Mouse (Mus musculus): ENCODE data around the gene Sema3b. TPM values are rescaled to one million over a fixed set of nuclear protein-coding genes. Genes with fewer than 3 reads are reported as not detected.
"Not testable (repeated sequence)": the region's sequence is repeated elsewhere in the genome, so short reads cannot be mapped to it uniquely, and the experiment has no call there.

Gene Sema3b
- total RNA-seq, 2 experiments from 2014 or later: 11.2 to 17.9 TPM

DNA sequence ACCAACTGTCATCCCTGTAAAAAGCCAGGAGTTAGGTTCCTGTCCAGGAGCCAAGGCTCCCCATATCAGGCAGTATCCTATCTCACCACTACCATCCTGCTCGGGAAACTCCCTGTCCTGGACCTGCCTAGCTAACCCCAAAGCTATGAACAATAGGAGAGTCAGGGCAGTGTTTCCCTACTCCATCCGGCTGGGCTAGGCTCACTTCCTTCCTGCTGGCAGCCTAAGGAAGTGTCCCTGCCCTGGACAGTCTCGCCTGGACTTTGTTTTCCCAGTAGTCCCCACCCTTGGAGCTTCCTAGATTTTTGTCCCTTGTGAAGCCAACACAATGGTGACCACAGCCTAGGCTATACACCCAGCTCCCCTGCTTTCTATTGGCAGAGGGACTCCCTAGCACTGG is 42.2 kb downstream of the Sema3b start:
- peak overlapping the region; percentile 94 for H3K27ac ChIP-seq
- DNase-seq: no peak
- intact Hi-C loops (cut with DNase I): loop anchor here (2.0 kb wide), 1 partner anchor 46 kb away; no protein-coding TSS in a partner anchor
- peak overlapping the region; percentile 71 for H3K4me3 ChIP-seq
- no peak for TF ChIP-seq CTCF (IDR thresholded peaks at IDR 0.05)

GRCm38 (mm10) chr9:107566041-107566709 is 42.9 kb downstream of the Sema3b start:
- peak; percentile 89 for DNase-seq
- peak overlapping the region; percentile 62 for H3K4me3 ChIP-seq
- TF ChIP-seq CTCF (IDR thresholded peaks at IDR 0.05): peak; percentile 98
- H3K27ac ChIP-seq: peak overlapping the region; percentile 94
- intact Hi-C loops (cut with DNase I): loop anchor here (2.0 kb wide), 1 partner anchor 47 kb away; no protein-coding TSS in a partner anchor

DNA sequence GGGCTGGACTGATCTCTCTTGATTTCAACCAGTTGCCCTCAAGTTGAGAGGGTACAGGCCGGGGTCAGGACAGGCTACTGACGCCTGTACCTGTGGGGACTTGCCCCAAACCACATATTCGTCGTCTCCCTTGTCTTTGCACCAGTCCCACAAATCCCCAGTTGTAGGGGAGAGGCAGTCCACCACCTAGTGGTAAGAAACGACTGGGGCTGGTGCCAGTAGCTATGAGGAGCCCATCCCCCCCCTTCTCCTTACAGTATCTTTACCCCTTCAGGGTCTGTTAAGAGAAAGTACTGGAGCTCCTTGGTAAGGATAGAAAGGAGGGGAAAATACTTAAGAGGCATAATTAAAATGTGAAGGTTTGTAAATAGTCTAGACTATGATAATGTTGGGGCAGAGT is 43.5 kb downstream of the Sema3b start:
- intact Hi-C loops (cut with DNase I); DNase-seq: not testable (repeated sequence)
- H3K27ac ChIP-seq: peak overlapping the region; percentile 94
- peak overlapping the region; percentile 62 for H3K4me3 ChIP-seq

DNA sequence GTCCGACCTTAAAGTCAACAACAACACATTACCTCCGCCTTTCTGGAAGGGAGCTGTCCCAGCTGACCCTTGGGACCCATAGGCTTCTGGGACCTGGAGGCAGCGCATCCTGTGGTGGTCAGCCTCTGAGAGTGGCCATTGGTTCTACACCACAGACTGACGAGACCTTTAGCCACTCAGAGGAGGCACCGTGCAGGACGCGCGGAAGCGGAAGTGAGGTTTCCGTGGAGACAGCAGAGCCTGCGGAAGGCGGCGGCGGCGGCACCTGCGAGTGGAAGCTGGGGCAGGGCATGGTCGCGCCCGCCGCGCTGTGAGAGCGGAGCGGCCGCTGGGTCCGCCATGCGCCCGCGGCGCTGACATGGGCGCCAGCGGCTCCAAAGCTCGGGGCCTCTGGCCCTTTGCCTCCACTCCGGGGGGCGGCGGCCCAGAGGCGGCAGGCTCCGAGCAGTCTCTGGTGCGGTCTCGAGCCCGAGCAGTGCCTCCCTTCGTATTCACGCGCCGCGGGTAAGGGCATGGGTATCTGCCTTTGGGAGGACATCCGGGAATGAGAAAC is 45.9 kb downstream of the Sema3b start, which contains the start of gene Tusc2:
Tusc2 (plus strand) TSS at position 227 of the 553 bp plus-strand sequence.
- peak within 1 kb of the TSS; percentile 94 for H3K27ac ChIP-seq
- intact Hi-C loops (cut with DNase I): no loop called here
- no peak for TF ChIP-seq CTCF (IDR thresholded peaks at IDR 0.05)
- H3K4me3 ChIP-seq: peak within 1 kb of the TSS; percentile 84
- peak; percentile 96 for DNase-seq

GRCm38 (mm10) chr9:107556346-107556745 is 52.7 kb downstream of the Sema3b start:
- no peak for TF ChIP-seq CTCF (IDR thresholded peaks at IDR 0.05)
- intact Hi-C loops (cut with DNase I): no loop called here
- Histone ChIP-seq H3K27ac (peak overlapping the region; percentile 99), H3K4me3 (peak overlapping the region; percentile 89)
- no peak for DNase-seq

- no peak for TF ChIP-seq CTCF (IDR thresholded peaks at IDR 0.05)
- H3K4me3 ChIP-seq: peak overlapping the region; percentile 89
- intact Hi-C loops (cut with DNase I): no loop called here
- H3K27ac ChIP-seq: peak overlapping the region; percentile 99
- no peak for DNase-seq
Measured at GRCm38 (mm10) chr9:107555701-107556100, 53.3 kb downstream of the Sema3b start.

GRCm38 (mm10) chr9:107555031-107555457 is 54.0 kb downstream of the Sema3b start:
- intact Hi-C loops (cut with DNase I): no loop called here

GRCm38 (mm10) chr9:107554319-107554825 is 54.7 kb downstream of the Sema3b start:
- TF ChIP-seq CTCF (IDR thresholded peaks at IDR 0.05): no peak
- DNase-seq: peak; percentile 97
- Histone ChIP-seq H3K27ac (peak overlapping the region; percentile 99), H3K4me3 (peak overlapping the region; percentile 89)
- intact Hi-C loops (cut with DNase I): no loop called here

More at GRCm38 (mm10) chr9:107555031-107555457, 54.0 kb downstream of the Sema3b start:
- Histone ChIP-seq H3K4me3 (peak overlapping the region; percentile 89), H3K27ac (peak overlapping the region; percentile 99)
- peak; percentile 79 for DNase-seq
- no peak for TF ChIP-seq CTCF (IDR thresholded peaks at IDR 0.05)

DNA sequence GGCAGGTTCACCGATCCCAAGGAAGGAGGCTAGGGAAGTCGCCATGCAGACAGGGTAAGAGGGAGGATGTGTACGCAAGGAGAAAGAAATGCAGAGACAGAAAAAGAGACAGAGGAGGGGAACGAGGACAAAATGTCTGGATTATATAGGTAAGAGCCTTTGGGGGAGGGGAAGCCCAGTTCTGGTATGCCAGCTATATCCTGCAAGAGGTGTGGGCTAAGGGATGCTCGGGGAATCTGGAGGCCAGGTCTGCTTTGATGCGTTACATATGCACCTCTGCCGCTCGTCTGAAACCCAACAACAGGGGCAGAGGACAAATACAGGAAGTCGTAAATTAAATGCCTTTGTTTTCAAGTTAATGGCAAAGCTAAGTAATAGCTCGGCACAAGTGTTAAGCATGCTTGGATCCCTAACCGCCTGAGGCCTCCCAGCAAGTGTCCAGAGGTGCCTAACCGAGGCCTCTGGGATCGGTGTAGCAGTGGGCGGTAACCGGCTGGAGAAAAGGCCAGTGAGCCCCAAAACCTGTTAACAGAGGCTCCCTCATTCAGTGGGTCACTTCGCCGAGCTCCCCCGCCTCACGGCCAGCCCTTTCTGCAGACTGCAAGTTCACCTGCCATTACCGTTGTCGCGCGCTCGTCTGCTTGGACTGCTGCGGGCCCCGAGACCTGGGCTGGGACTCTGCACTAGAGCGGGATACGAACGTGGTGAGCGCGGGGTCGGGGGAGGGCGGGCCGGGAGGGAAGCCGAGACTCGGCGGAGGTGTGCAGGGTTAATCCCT is 55.3 kb downstream of the Sema3b start:
- intact Hi-C loops (cut with DNase I): no loop called here
- peak overlapping the region; percentile 99 for H3K27ac ChIP-seq
- DNase-seq: no peak
- TF ChIP-seq CTCF (IDR thresholded peaks at IDR 0.05): no peak
- H3K4me3 ChIP-seq: peak overlapping the region; percentile 89

DNA sequence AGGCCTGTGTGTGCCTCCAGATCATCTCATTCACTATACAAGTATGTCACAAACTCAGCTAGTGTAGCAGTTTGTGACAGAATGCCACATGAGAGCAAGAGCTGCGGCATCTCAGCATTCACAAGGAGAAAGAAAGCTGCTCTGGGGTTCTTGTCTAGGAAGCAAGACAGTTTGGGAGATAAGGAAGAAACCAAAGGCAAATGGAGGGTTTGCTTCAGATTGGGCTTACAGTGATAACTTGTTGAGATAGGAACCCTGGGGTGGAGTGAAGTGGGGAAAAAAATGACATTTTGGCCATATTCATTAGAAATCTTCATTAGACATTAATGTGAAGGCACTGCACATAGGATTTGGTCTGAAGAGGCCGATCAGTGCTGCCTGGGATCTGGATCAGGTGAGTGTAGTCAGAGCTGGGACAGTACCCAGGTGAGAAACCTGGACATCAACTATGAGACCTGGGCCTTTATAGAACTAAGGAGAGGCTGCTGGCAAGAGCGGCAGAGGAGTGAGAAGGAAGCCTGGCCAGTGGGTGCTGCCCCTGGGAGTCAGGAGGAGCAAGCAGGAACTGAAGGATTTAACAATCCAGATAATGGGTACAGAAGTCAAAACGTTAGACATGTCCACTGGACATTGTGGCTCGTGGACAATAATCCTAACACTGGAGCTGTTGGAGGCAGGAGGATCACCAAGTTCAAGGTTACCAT is 56.2 kb downstream of the Sema3b start:
- no peak for TF ChIP-seq CTCF (IDR thresholded peaks at IDR 0.05)
- peak overlapping the region; percentile 85; the same call in 1 of the 2 replicates for H3K27ac ChIP-seq
- DNase-seq: no peak
- intact Hi-C loops (cut with DNase I): no loop called here
- no peak overlapping the region for H3K4me3 ChIP-seq

GRCm38 (mm10) chr9:107551890-107552355 is 57.1 kb downstream of the Sema3b start:
- TF ChIP-seq CTCF (IDR thresholded peaks at IDR 0.05): no peak
- intact Hi-C loops (cut with DNase I): no loop called here
- Histone ChIP-seq H3K4me3 (peak overlapping the region; percentile 78), H3K27ac (peak overlapping the region; percentile 85)
- no peak for DNase-seq
